Mouse (Mus musculus) adrenal gland, adult 18-20 months (tissue): ENCODE data around the gene Hpd. TPM values are rescaled to one million over a fixed set of nuclear protein-coding genes. Genes with fewer than 3 reads are reported as not detected.

Experiments
- total RNA-seq, 2 experiments: library from RNA; stranded (reverse); gene quantifications; 1 replicate in 1 of 2; 2 replicates in 1 of 2; pipeline ENCODE4 v1.2.3; 2021

Gene Hpd
- total RNA-seq, 2 experiments from 2014 or later: 1.2 to 3.6 TPM

Other genes with a start within 250 kb of the Hpd start
- gene Kdm2b, start 192.9 kb downstream of the Hpd start, total RNA-seq: 10 to 100 TPM; 13.0 to 13.7 TPM
- 10 to 100 TPM; 10.1 to 11.0 TPM for gene Orai1, start 167.7 kb downstream of the Hpd start, total RNA-seq
- not detected for gene Morn3, start 135.7 kb downstream of the Hpd start, total RNA-seq
- 10 to 100 TPM; 22.2 to 68.8 TPM for gene Tmem120b, start 114.3 kb downstream of the Hpd start, total RNA-seq
- 1 to 10 TPM in 1 of 2 experiments, under 1 TPM in 1; 0.66 to 1.2 TPM for gene Rhof, start 50.0 kb downstream of the Hpd start, total RNA-seq
- gene Setd1b, start 40.5 kb downstream of the Hpd start, total RNA-seq: 10 to 100 TPM; 19.1 to 25.8 TPM
- 10 to 100 TPM; 20.7 to 21.1 TPM for gene Psmd9, start 13.3 kb downstream of the Hpd start, total RNA-seq
- under 1 TPM; 0.61 to 0.99 TPM for gene Wdr66, start 69.4 kb upstream of the Hpd start, total RNA-seq
- gene Bcl7a, start 161.1 kb upstream of the Hpd start, total RNA-seq: 1 to 10 TPM; 6.9 to 7.1 TPM
- gene Mlxip, start 212.1 kb upstream of the Hpd start, total RNA-seq: 10 to 100 TPM; 18.5 to 26.8 TPM